Mouse (Mus musculus): ENCODE measurements at regions not wholly inside any gene's neighbourhood (a gene's known extent, or its start where the extent isn't known, plus 50 kb on each side); places are given as distances from the start of the nearest gene placed in this dataset.

DNA sequence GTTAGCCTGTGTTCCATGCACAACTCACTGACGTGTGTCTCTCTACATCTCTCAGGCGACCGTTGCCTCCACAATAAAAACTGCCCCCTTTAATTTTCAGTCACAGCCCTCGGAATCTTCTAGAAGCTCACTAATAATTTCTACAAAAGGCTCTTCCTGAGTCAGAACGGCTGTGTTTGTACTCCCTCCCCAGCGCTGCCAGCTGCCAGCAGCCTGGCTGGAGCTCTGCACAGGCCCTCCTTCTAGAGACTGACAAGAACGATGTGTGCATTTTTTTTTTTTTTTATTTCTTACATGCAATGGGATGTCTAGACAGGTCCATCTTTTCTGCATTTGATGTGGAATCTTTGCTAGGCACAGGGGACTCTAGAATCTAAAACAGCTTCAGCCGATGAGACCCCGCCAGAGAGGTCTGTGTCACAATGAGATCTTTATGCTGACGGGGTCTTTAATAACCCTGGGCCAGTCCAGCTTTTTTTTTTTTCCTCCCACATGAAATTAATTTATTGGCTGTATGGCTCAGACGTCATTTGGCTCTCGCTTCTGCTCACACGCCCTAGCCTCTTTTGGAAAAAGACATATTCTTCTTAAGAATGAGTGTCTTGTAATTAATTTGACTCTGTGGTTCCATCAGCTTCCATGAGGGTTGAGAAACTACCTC lies 185.8 kb upstream of the Zfp507 start:
- ATAC-seq (replicated peaks; ENCODE audit: insufficient number of reproducible peaks, low FRiP score, low TSS enrichment, low read depth) = no peak
- Histone ChIP-seq H3K4me2 (ENCODE audit: low read depth, low read length) (no peak overlapping the region), H3K4me3 (ENCODE audit: low read depth, low read length) (no peak overlapping the region), H3K9me3 (replicated peaks; ENCODE audit: control insufficient read depth, low read length) (no peaks in the 10 kb centered on the region), H3K27ac (replicated peaks; ENCODE audit: low read depth, low read length) (no peak overlapping the region), H3K4me1 (ENCODE audit: control insufficient read depth, insufficient read depth, low read length) (peaks cover 2% of the 10 kb centered on the region; the same call in 1 of the 2 replicates), H3K9ac (replicated peaks; ENCODE audit: low read length) (no peak overlapping the region), H3K36me3 (replicated peaks; ENCODE audit: control insufficient read depth, insufficient read depth, low read depth, low read length) (no peaks in the 10 kb centered on the region; the same call in 1 of the 2 replicates), H3K27me3 (ENCODE audit: control insufficient read depth, insufficient read depth, low read length) (no peaks in the 10 kb centered on the region)
- 67% methylated on average over 13 of the region's 13 CpGs for WGBS
- DNase-seq (ENCODE audit: low spot score) = peak; percentile 5

DNA sequence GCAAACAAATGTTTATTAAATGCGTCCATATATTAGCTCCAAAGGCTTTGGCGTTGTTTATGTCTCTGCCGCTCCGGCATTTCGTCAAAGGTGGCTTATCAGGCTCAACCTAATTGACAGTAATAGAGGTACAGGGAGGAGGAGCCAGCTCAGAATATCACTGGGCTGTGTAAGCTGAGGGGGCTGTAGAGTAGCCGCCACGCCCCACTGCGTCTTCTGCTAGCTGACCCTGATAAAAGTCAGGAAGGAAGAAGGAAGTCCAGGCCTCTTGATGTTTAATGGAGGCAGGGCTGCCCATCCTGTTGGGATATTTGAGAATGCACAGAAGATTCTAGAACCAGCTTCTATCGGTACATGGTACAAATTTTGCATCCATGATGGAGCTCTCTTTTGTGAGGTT lies 175.2 kb upstream of the Zfp507 start:
- H3K36me3 ChIP-seq (replicated peaks; ENCODE audit: control insufficient read depth, insufficient read depth, low read depth, low read length) = no peaks in the 10 kb centered on the region
- H3K27ac ChIP-seq (replicated peaks; ENCODE audit: low read depth, low read length) = no peak overlapping the region
- ATAC-seq (replicated peaks; ENCODE audit: insufficient number of reproducible peaks, low FRiP score, low TSS enrichment, low read depth) (no peak), DNase-seq (ENCODE audit: low spot score) (no peak)
- H3K27me3 ChIP-seq (ENCODE audit: control insufficient read depth, insufficient read depth, low read length) = no peaks in the 10 kb centered on the region
- H3K4me1 ChIP-seq (ENCODE audit: control insufficient read depth, insufficient read depth, low read length) = no peaks in the 10 kb centered on the region
- no peaks in the 10 kb centered on the region for H3K9me3 ChIP-seq (replicated peaks; ENCODE audit: control insufficient read depth, low read length)
- H3K9ac ChIP-seq (replicated peaks; ENCODE audit: low read length) = no peak overlapping the region
- H3K4me2 ChIP-seq (ENCODE audit: low read depth, low read length) = no peak overlapping the region
- 91% methylated on average over 9 of the region's 9 CpGs for WGBS
- no peak overlapping the region for H3K4me3 ChIP-seq (ENCODE audit: low read depth, low read length)

DNA sequence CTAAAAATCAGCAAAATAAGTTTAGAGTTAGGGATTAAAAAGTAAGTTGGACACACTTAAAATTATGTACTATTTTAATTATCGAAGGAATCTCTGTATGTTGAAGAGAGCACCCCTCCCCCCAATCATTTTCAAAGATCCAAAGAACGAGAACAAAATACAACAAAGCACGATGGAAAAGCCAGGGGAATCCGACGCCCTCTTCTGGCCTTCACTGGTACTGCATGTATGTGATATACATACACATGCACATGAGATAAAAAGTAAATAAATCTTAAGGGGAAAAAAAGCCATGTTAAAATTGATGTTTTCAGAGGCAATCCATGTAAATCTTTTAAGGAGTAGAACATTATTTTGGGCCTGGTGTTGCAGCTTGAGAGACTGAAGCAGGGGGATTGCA lies 155.9 kb upstream of the Zfp507 start:
- Histone ChIP-seq H3K9me3 (replicated peaks; ENCODE audit: control insufficient read depth, low read length) (no peaks in the 10 kb centered on the region), H3K27me3 (ENCODE audit: control insufficient read depth, insufficient read depth, low read length) (no peaks in the 10 kb centered on the region), H3K9ac (replicated peaks; ENCODE audit: low read length) (no peak overlapping the region), H3K4me1 (ENCODE audit: control insufficient read depth, insufficient read depth, low read length) (no peaks in the 10 kb centered on the region), H3K36me3 (replicated peaks; ENCODE audit: control insufficient read depth, insufficient read depth, low read depth, low read length) (no peaks in the 10 kb centered on the region), H3K27ac (replicated peaks; ENCODE audit: low read depth, low read length) (no peak overlapping the region), H3K4me3 (ENCODE audit: low read depth, low read length) (no peak overlapping the region), H3K4me2 (ENCODE audit: low read depth, low read length) (no peak overlapping the region)
- 30% methylated on average over 5 of the region's 5 CpGs for WGBS
- ATAC-seq (replicated peaks; ENCODE audit: insufficient number of reproducible peaks, low FRiP score, low TSS enrichment, low read depth) (no peak), DNase-seq (ENCODE audit: low spot score) (peak; percentile 19)

DNA sequence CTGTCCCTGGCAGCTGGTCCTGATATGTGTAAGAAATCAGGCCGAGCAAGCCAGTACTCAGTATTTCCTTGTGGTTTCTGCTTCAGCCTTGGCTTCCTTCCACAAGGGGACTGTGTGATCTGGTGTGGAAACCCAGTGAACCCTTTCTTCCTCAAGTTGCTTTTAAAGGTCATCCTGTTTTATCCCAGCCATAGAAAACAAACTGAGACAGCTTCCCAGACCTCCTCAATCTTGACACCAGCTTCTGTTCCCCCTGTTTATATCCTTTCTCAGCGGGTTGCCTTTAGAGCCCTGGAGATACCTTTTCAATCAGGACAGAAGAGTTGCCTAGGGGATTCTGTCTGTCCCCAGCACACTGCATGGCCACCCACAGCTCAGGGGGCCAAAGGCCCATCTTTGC lies 155.2 kb upstream of the Zfp507 start:
- no peak overlapping the region for H3K4me3 ChIP-seq (ENCODE audit: low read depth, low read length)
- no peaks in the 10 kb centered on the region for H3K27me3 ChIP-seq (ENCODE audit: control insufficient read depth, insufficient read depth, low read length)
- ATAC-seq (replicated peaks; ENCODE audit: insufficient number of reproducible peaks, low FRiP score, low TSS enrichment, low read depth) (no peak), DNase-seq (ENCODE audit: low spot score) (no peak)
- H3K27ac ChIP-seq (replicated peaks; ENCODE audit: low read depth, low read length) = no peak overlapping the region
- WGBS = 14% methylated on average over 2 of the region's 2 CpGs
- H3K9ac ChIP-seq (replicated peaks; ENCODE audit: low read length) = no peak overlapping the region
- H3K36me3 ChIP-seq (replicated peaks; ENCODE audit: control insufficient read depth, insufficient read depth, low read depth, low read length) = no peaks in the 10 kb centered on the region
- H3K4me2 ChIP-seq (ENCODE audit: low read depth, low read length) = no peak overlapping the region
- no peaks in the 10 kb centered on the region for H3K4me1 ChIP-seq (ENCODE audit: control insufficient read depth, insufficient read depth, low read length)
- no peaks in the 10 kb centered on the region for H3K9me3 ChIP-seq (replicated peaks; ENCODE audit: control insufficient read depth, low read length)

DNA sequence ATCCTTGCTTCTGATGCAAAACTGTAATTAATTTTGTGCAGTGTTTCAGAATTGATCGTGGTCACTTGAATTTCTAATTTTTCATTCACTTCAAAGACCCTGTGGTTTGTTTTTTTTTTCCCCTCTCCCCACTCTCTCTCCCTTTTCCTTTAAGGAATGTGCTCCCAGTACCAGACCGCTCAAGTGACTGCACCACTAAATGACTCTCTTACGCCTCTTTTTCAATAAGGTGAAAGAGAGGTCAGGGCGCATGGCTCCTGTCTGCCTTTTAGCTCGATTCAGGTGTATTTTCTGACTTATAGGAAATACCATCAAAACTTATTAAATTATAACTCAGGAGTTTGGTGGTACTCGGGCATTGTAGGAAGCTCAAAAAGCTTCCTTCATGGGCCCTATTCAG lies 146.0 kb upstream of the Zfp507 start:
- H3K36me3 ChIP-seq (replicated peaks; ENCODE audit: control insufficient read depth, insufficient read depth, low read depth, low read length) = no peaks in the 10 kb centered on the region
- WGBS = 8% methylated on average over 6 of the region's 6 CpGs
- H3K9ac ChIP-seq (replicated peaks; ENCODE audit: low read length) = no peak overlapping the region
- no peaks in the 10 kb centered on the region for H3K27me3 ChIP-seq (ENCODE audit: control insufficient read depth, insufficient read depth, low read length)
- DNase-seq (ENCODE audit: low spot score) (peak; percentile 41), ATAC-seq (replicated peaks; ENCODE audit: insufficient number of reproducible peaks, low FRiP score, low TSS enrichment, low read depth) (no peak)
- H3K4me3 ChIP-seq (ENCODE audit: low read depth, low read length) = no peak overlapping the region
- H3K27ac ChIP-seq (replicated peaks; ENCODE audit: low read depth, low read length) = no peak overlapping the region
- no peaks in the 10 kb centered on the region for H3K9me3 ChIP-seq (replicated peaks; ENCODE audit: control insufficient read depth, low read length)
- H3K4me1 ChIP-seq (ENCODE audit: control insufficient read depth, insufficient read depth, low read length) = no peaks in the 10 kb centered on the region
- H3K4me2 ChIP-seq (ENCODE audit: low read depth, low read length) = no peak overlapping the region; the same call in 1 of the 2 replicates

DNA sequence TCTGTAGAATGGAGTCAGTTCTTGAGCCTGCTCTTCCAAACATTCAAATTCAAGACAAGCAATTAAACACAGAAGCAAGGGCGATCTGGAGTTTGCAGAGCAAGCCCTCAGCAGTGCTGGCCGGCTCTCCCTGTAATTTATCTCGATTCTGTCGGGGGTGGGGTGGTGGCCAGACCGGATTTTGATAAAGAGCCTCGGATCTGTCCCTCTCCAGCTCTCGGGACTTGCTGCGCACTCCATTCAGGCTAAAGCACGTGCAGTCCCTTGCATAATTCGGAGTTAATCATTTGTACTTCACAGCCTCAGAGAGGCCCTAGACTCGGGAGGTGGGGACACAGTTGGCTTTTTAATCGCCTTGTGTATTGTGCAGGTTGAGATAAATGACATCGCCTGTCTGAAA lies 145.6 kb upstream of the Zfp507 start:
- no peaks in the 10 kb centered on the region for H3K27me3 ChIP-seq (ENCODE audit: control insufficient read depth, insufficient read depth, low read length)
- peak overlapping the region; percentile 26; the same call in 1 of the 2 replicates for H3K4me2 ChIP-seq (ENCODE audit: low read depth, low read length)
- H3K27ac ChIP-seq (replicated peaks; ENCODE audit: low read depth, low read length) = no peak overlapping the region
- DNase-seq (ENCODE audit: low spot score) = peak; percentile 33
- no peak overlapping the region for H3K4me3 ChIP-seq (ENCODE audit: low read depth, low read length)
- 0 out of 2 replicates have a peak, but pooled peaks have one; percentile 35 for ATAC-seq (replicated peaks; ENCODE audit: insufficient number of reproducible peaks, low FRiP score, low TSS enrichment, low read depth)
- 0 out of 2 replicates have a peak overlapping the region, but pooled peaks have one; percentile 22 for H3K9ac ChIP-seq (replicated peaks; ENCODE audit: low read length)
- no peaks in the 10 kb centered on the region for H3K36me3 ChIP-seq (replicated peaks; ENCODE audit: control insufficient read depth, insufficient read depth, low read depth, low read length)
- H3K4me1 ChIP-seq (ENCODE audit: control insufficient read depth, insufficient read depth, low read length) = no peaks in the 10 kb centered on the region
- WGBS = 3% methylated on average over 13 of the region's 13 CpGs
- H3K9me3 ChIP-seq (replicated peaks; ENCODE audit: control insufficient read depth, low read length) = no peaks in the 10 kb centered on the region

DNA sequence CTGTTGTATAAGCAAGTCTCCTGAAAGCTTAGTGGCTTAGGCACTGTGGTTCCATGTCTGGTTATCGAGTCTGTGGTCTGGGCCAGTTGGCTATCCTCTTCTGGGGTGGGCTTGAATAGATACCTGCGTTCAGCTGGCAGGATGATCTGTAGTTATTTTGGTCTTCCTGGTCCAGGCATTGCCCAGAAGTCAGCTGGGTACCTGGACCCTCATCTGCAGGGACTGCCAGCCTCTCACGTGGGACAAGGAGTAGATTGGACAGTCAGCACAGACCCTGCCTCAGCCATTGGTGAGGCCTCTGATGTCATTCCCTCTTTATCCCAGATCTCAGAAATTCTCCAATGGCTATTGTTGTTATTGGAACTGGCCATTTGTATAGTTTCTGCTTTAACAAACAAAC lies 138.3 kb upstream of the Zfp507 start:
- H3K27ac ChIP-seq (replicated peaks; ENCODE audit: low read depth, low read length) = no peak overlapping the region
- H3K9ac ChIP-seq (replicated peaks; ENCODE audit: low read length) = no peak overlapping the region
- H3K4me1 ChIP-seq (ENCODE audit: control insufficient read depth, insufficient read depth, low read length) = no peaks in the 10 kb centered on the region
- H3K27me3 ChIP-seq (ENCODE audit: control insufficient read depth, insufficient read depth, low read length) = no peaks in the 10 kb centered on the region
- DNase-seq (ENCODE audit: low spot score) = no peak
- WGBS = 89% methylated on average over 3 of the region's 3 CpGs
- no peak overlapping the region for H3K4me2 ChIP-seq (ENCODE audit: low read depth, low read length)
- no peaks in the 10 kb centered on the region for H3K36me3 ChIP-seq (replicated peaks; ENCODE audit: control insufficient read depth, insufficient read depth, low read depth, low read length)
- no peak for ATAC-seq (replicated peaks; ENCODE audit: insufficient number of reproducible peaks, low FRiP score, low TSS enrichment, low read depth)
- no peak overlapping the region for H3K4me3 ChIP-seq (ENCODE audit: low read depth, low read length)
- no peaks in the 10 kb centered on the region for H3K9me3 ChIP-seq (replicated peaks; ENCODE audit: control insufficient read depth, low read length)

DNA sequence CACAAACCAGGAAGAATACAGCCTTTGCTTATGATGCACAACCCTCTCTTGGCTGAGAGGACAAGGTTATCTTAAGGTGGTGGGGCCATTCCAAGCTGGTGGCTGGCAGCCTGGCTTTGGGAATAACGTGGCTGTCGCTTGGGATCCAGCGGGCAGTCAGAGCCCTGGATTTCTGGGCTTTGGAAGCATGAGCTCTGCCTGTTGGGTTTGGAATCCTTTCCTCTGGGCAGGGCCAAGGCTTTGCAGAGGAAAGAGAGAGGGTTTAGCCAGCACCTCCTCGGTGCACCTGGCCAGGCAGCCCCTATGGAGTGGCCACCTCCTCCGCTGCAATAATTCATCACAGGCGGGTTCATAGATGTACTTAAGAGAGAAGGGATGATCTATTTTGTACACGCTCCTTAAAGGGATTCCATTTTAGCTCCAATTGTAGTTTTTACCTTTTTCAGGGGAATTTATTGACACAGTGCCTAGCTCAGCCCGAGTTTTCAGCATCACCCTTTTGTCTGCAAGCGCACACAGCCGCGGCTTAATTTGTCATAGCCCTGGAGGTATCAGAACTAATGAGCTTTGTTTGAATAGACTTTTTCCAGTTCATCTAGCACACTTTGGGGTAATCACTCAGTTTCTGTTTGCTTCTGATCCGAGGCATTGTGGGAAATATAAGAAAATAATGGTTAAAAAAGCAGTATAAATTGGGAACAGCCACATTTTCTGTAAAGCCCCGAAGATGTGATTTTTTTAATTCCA lies 135.5 kb upstream of the Zfp507 start:
- H3K4me2 ChIP-seq (ENCODE audit: low read depth, low read length) = no peak overlapping the region
- H3K9ac ChIP-seq (replicated peaks; ENCODE audit: low read length) = no peak overlapping the region
- 67% methylated on average over 13 of the region's 13 CpGs for WGBS
- H3K27me3 ChIP-seq (ENCODE audit: control insufficient read depth, insufficient read depth, low read length) = no peaks in the 10 kb centered on the region
- DNase-seq (ENCODE audit: low spot score) = no peak
- H3K4me1 ChIP-seq (ENCODE audit: control insufficient read depth, insufficient read depth, low read length) = no peaks in the 10 kb centered on the region
- no peaks in the 10 kb centered on the region for H3K36me3 ChIP-seq (replicated peaks; ENCODE audit: control insufficient read depth, insufficient read depth, low read depth, low read length)
- H3K4me3 ChIP-seq (ENCODE audit: low read depth, low read length) = no peak overlapping the region
- ATAC-seq (replicated peaks; ENCODE audit: insufficient number of reproducible peaks, low FRiP score, low TSS enrichment, low read depth) = no peak
- no peaks in the 10 kb centered on the region for H3K9me3 ChIP-seq (replicated peaks; ENCODE audit: control insufficient read depth, low read length)
- no peak overlapping the region for H3K27ac ChIP-seq (replicated peaks; ENCODE audit: low read depth, low read length)
